In the genomic region with DNA sequence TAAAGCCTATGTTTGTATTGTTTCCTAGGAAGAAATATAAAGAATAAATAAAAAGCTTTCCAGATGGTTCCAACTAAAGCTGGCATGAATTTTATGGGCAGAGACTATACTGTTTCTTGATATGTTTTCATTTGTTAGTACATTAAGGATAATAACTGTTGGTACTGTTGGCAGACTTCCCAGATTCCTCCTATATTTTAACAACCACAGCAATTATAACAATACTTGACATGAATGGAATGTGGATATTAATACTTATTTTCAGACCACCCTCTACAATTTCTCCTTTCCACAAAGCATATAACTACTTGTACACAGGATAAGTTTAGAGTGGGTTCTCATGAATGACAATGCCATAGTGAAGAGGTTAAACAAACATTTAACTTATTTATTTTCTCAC, we compare ENCODE assay signal across 24 mouse cellular contexts.
A peak's percentile ranks its signal among the peaks of the same experiment; 100 is the strongest.
DNase-seq lines count a peak whose midpoint lies in the region; ATAC-seq and TF ChIP-seq lines count a peak whose summit lies in the region.
"Had no signal": no experiment of that assay in that cellular context is flagged by ENCODE, and none has a peak within 500 bp of the region (broad histone marks: within the 10 kb centered on the region; RNA-seq: fewer than 3 reads in every experiment).

No protein-coding gene starts in this region.

- no peak overlapping the region for H3K9ac ChIP-seq in forebrain, embryonic 14.5 days (ENCODE audit: low read length)
- no peak overlapping the region for H3K9ac ChIP-seq in forebrain, embryonic 16.5 days (replicated peaks; ENCODE audit: low read depth, low read length)
- H3K9ac ChIP-seq in limb, embryonic 14.5 days (ENCODE audit: low read depth, low read length, severe bottlenecking), result no peak overlapping the region
- H3K9ac ChIP-seq in midbrain, embryonic 16.5 days (ENCODE audit: low read depth, low read length), result no peak overlapping the region
- no peak overlapping the region for H3K9ac ChIP-seq in kidney, embryonic 16.5 days (replicated peaks; ENCODE audit: low read length)
- H3K9ac ChIP-seq: embryonic facial prominence, embryonic 12.5 days; embryonic facial prominence, embryonic 15.5 days; forebrain, embryonic 12.5 days; forebrain, embryonic 15.5 days had no signal

- peak; percentile 38 for DNase-seq in forebrain, embryonic 14.5 days (ENCODE audit: low spot score)
- peak; percentile 71 for DNase-seq in limb, embryonic 14.5 days (ENCODE audit: low spot score)
- no peak for DNase-seq in limb, embryonic 10.5 days (ENCODE audit: low spot score)
- peak; percentile 7 for DNase-seq in brain, adult 2 months (ENCODE audit: low read depth, low spot score)
- DNase-seq in brain, embryonic 14.5 days (ENCODE audit: low read depth), result peak; percentile 42
- DNase-seq: adrenal gland, adult 2 months; adrenal gland, postnatal 10 days; adrenal gland, postnatal 25 days; cerebellum, adult 11 months; cerebellum, adult 18-20 months; cerebellum, adult 8-10 months; cerebellum, adult 9-11 months; cerebellum, postnatal 14 days; cerebellum, postnatal 36 days; embryo, embryonic 11 days had no signal

- H3K4me1 ChIP-seq in forebrain, embryonic 14.5 days (ENCODE audit: control insufficient read depth, insufficient read depth, low read length), result no peaks in the 10 kb centered on the region
- no peaks in the 10 kb centered on the region for H3K4me1 ChIP-seq in forebrain, embryonic 16.5 days (replicated peaks; ENCODE audit: control insufficient read depth, insufficient read depth, low read length)
- H3K4me1 ChIP-seq in limb, embryonic 14.5 days (ENCODE audit: control insufficient read depth, insufficient read depth, low read length), result no peaks in the 10 kb centered on the region
- no peaks in the 10 kb centered on the region for H3K4me1 ChIP-seq in limb, embryonic 10.5 days
- H3K4me1 ChIP-seq in midbrain, embryonic 16.5 days (ENCODE audit: control insufficient read depth, insufficient read depth, low read length), result no peaks in the 10 kb centered on the region
- H3K4me1 ChIP-seq in kidney, embryonic 16.5 days (ENCODE audit: insufficient read depth, low read length), result no peaks in the 10 kb centered on the region
- H3K4me1 ChIP-seq: embryonic facial prominence, embryonic 12.5 days; embryonic facial prominence, embryonic 15.5 days; forebrain, embryonic 10.5 days; forebrain, embryonic 12.5 days; forebrain, embryonic 15.5 days had no signal

- no peak for ATAC-seq in forebrain, embryonic 14.5 days
- ATAC-seq in forebrain, embryonic 16.5 days, result no peak
- no peak for ATAC-seq in limb, embryonic 14.5 days (ENCODE audit: low FRiP score, low read depth)
- ATAC-seq in midbrain, embryonic 16.5 days, result no peak
- ATAC-seq in kidney, embryonic 16.5 days (ENCODE audit: low FRiP score, low TSS enrichment), result no peak
- ATAC-seq: forebrain, embryonic 15.5 days had no signal

- TF ChIP-seq CTCF in brain, embryonic 14.5 days (IDR thresholded peaks at IDR 0.05; ENCODE audit: borderline replicate concordance, extremely low read depth, insufficient read depth, insufficient read length), result no peak

- H3K27me3 ChIP-seq in forebrain, embryonic 14.5 days (replicated peaks; ENCODE audit: control insufficient read depth, insufficient read depth, low read length), result no peaks in the 10 kb centered on the region
- H3K27me3 ChIP-seq in forebrain, embryonic 16.5 days (replicated peaks; ENCODE audit: control insufficient read depth, insufficient read depth, low read length), result no peaks in the 10 kb centered on the region
- no peaks in the 10 kb centered on the region for H3K27me3 ChIP-seq in limb, embryonic 14.5 days (ENCODE audit: control insufficient read depth, insufficient read depth, low read length)
- no peaks in the 10 kb centered on the region for H3K27me3 ChIP-seq in limb, embryonic 10.5 days (ENCODE audit: low read depth, poor library complexity, severe bottlenecking)
- no peaks in the 10 kb centered on the region for H3K27me3 ChIP-seq in midbrain, embryonic 16.5 days (ENCODE audit: control insufficient read depth, insufficient read depth, low read depth, low read length)
- H3K27me3 ChIP-seq in kidney, embryonic 16.5 days (ENCODE audit: insufficient read depth, low read length), result no peaks in the 10 kb centered on the region
- H3K27me3 ChIP-seq: embryonic facial prominence, embryonic 12.5 days; embryonic facial prominence, embryonic 15.5 days; forebrain, embryonic 12.5 days; forebrain, embryonic 15.5 days had no signal

- no peak for TF ChIP-seq POLR2A in limb, embryonic 14.5 days (IDR thresholded peaks at IDR 0.05; ENCODE audit: borderline replicate concordance, extremely low read depth, insufficient read depth, insufficient read length)
- TF ChIP-seq POLR2A in brain, embryonic 14.5 days (IDR thresholded peaks at IDR 0.05; ENCODE audit: borderline replicate concordance, extremely low read depth, insufficient read depth, insufficient read length, poor library complexity, severe bottlenecking), result no peak

- no peak overlapping the region for H3K4me2 ChIP-seq in forebrain, embryonic 14.5 days (ENCODE audit: low read length)
- no peak overlapping the region for H3K4me2 ChIP-seq in forebrain, embryonic 16.5 days (ENCODE audit: low read length)
- H3K4me2 ChIP-seq in limb, embryonic 14.5 days (replicated peaks; ENCODE audit: low read depth, low read length, severe bottlenecking), result no peak overlapping the region
- no peak overlapping the region for H3K4me2 ChIP-seq in midbrain, embryonic 16.5 days (ENCODE audit: low read length)
- no peak overlapping the region for H3K4me2 ChIP-seq in kidney, embryonic 16.5 days (replicated peaks; ENCODE audit: low read depth, low read length)
- H3K4me2 ChIP-seq: embryonic facial prominence, embryonic 12.5 days; embryonic facial prominence, embryonic 15.5 days; forebrain, embryonic 12.5 days; forebrain, embryonic 15.5 days had no signal

- H3K9me3 ChIP-seq in forebrain, embryonic 14.5 days (replicated peaks; ENCODE audit: control insufficient read depth, low read length), result no peaks in the 10 kb centered on the region
- no peaks in the 10 kb centered on the region for H3K9me3 ChIP-seq in forebrain, embryonic 16.5 days (ENCODE audit: control insufficient read depth, low read length)
- no peaks in the 10 kb centered on the region for H3K9me3 ChIP-seq in limb, embryonic 14.5 days (ENCODE audit: control insufficient read depth, low read length)
- H3K9me3 ChIP-seq in limb, embryonic 10.5 days (replicated peaks), result no peaks in the 10 kb centered on the region
- no peaks in the 10 kb centered on the region for H3K9me3 ChIP-seq in midbrain, embryonic 16.5 days (replicated peaks; ENCODE audit: control insufficient read depth, low read length, poor library complexity, severe bottlenecking)
- no peaks in the 10 kb centered on the region for H3K9me3 ChIP-seq in kidney, embryonic 16.5 days (ENCODE audit: low read length)
- H3K9me3 ChIP-seq: embryonic facial prominence, embryonic 12.5 days; embryonic facial prominence, embryonic 15.5 days; forebrain, embryonic 10.5 days; forebrain, embryonic 12.5 days; forebrain, embryonic 15.5 days had no signal

- H3K27ac ChIP-seq in forebrain, embryonic 14.5 days (ENCODE audit: low read depth, low read length), result no peak overlapping the region
- no peak overlapping the region for H3K27ac ChIP-seq in forebrain, embryonic 16.5 days (ENCODE audit: low read length)
- no peak overlapping the region for H3K27ac ChIP-seq in limb, embryonic 14.5 days (replicated peaks; ENCODE audit: low read depth, low read length)
- no peak overlapping the region for H3K27ac ChIP-seq in limb, embryonic 10.5 days
- no peak overlapping the region for H3K27ac ChIP-seq in midbrain, embryonic 16.5 days (ENCODE audit: low read length)
- no peak overlapping the region for H3K27ac ChIP-seq in kidney, embryonic 16.5 days (ENCODE audit: low read length)
- H3K27ac ChIP-seq: embryonic facial prominence, embryonic 12.5 days; embryonic facial prominence, embryonic 15.5 days; forebrain, embryonic 10.5 days; forebrain, embryonic 12.5 days; forebrain, embryonic 15.5 days had no signal

- H3K36me3 ChIP-seq in forebrain, embryonic 14.5 days (ENCODE audit: control insufficient read depth, insufficient read depth, low read length), result no peaks in the 10 kb centered on the region
- no peaks in the 10 kb centered on the region for H3K36me3 ChIP-seq in forebrain, embryonic 16.5 days (ENCODE audit: control insufficient read depth, insufficient read depth)
- no peaks in the 10 kb centered on the region for H3K36me3 ChIP-seq in limb, embryonic 14.5 days (ENCODE audit: control insufficient read depth, insufficient read depth, low read length)
- no peaks in the 10 kb centered on the region for H3K36me3 ChIP-seq in limb, embryonic 10.5 days
- no peaks in the 10 kb centered on the region for H3K36me3 ChIP-seq in midbrain, embryonic 16.5 days (ENCODE audit: control insufficient read depth, insufficient read depth, low read length)
- no peaks in the 10 kb centered on the region for H3K36me3 ChIP-seq in kidney, embryonic 16.5 days (ENCODE audit: insufficient read depth, low read length)
- H3K36me3 ChIP-seq: embryonic facial prominence, embryonic 12.5 days; embryonic facial prominence, embryonic 15.5 days; forebrain, embryonic 10.5 days; forebrain, embryonic 12.5 days; forebrain, embryonic 15.5 days had no signal

- no peak overlapping the region for H3K4me3 ChIP-seq in forebrain, embryonic 14.5 days (ENCODE audit: low read depth, low read length)
- no peak overlapping the region for H3K4me3 ChIP-seq in forebrain, embryonic 16.5 days (replicated peaks; ENCODE audit: low read length)
- no peak overlapping the region for H3K4me3 ChIP-seq in limb, embryonic 14.5 days (replicated peaks; ENCODE audit: low read length)
- no peak overlapping the region for H3K4me3 ChIP-seq in limb, embryonic 10.5 days
- no peak overlapping the region for H3K4me3 ChIP-seq in midbrain, embryonic 16.5 days (ENCODE audit: low read depth, low read length)
- no peak overlapping the region for H3K4me3 ChIP-seq in kidney, embryonic 16.5 days (ENCODE audit: low read length)
- H3K4me3 ChIP-seq: embryonic facial prominence, embryonic 12.5 days; embryonic facial prominence, embryonic 15.5 days; erythroblast, embryonic 14.5 days; forebrain, embryonic 10.5 days; forebrain, embryonic 12.5 days; forebrain, embryonic 15.5 days had no signal
